Mouse (Mus musculus): ENCODE results near the gene Gm27027.
A peak's percentile ranks its signal among the peaks of the same experiment; 100 is the strongest.

GRCm38 (mm10) chr2:94002331-94002730 is 6.2 kb upstream of the Gm27027 start:
- TF ChIP-seq CTCF (IDR thresholded peaks at IDR 0.05; ENCODE audit: control insufficient read depth, insufficient read depth, insufficient replicate concordance, low read depth, low read length), result peak; percentile 68; the same call in 1 of the 2 replicates
- no peak for TF ChIP-seq POLR2A (IDR thresholded peaks at IDR 0.05; ENCODE audit: control insufficient read depth, low read depth, low read length)

All from testis, adult 2 months (tissue).